Mouse (Mus musculus) E14TG2a.4 (cell line): ENCODE measurements around the gene Taf1.
"Not testable (repeated sequence)": the region's sequence is repeated elsewhere in the genome, so short reads cannot be mapped to it uniquely, and the experiment has no call there.

Experiments used
- H3K27me3 ChIP-seq: 2 replicates; pipeline ENCODE4 v1.6.1; 2014; ENCODE audit warnings: low read length, control low read depth; ENCODE audit not compliant: insufficient read depth
- H3K36me3 ChIP-seq: 2 replicates; pipeline ENCODE4 v1.6.1; 2014; ENCODE audit warnings: low read length, control low read depth; ENCODE audit not compliant: insufficient read depth
- H3K4me1 ChIP-seq: replicated peaks from 2 replicates; pipeline ENCODE4 v1.6.1; 2014; ENCODE audit warnings: low read depth, low read length, control low read depth
- H3K4me3 ChIP-seq: replicated peaks from 2 replicates; pipeline ENCODE4 v1.5.1; 2014; ENCODE audit warnings: mild to moderate bottlenecking, low read length
- H3K9me3 ChIP-seq: 2 replicates; pipeline ENCODE4 v1.6.1; 2014; ENCODE audit warnings: low read length, control low read depth
- CTCF ChIP-seq: conservative IDR thresholded peaks from 2 replicates; pipeline ENCODE4 v1.5.1; 2014; ENCODE audit warnings: low read length
- NANOG ChIP-seq: IDR thresholded peaks from 2 replicates; pipeline ENCODE4 v1.6.1; 2014; ENCODE audit warnings: borderline replicate concordance, low read length, mixed read lengths
- POU5F1 ChIP-seq: IDR thresholded peaks from 2 replicates; pipeline ENCODE4 v1.6.1; 2014; ENCODE audit warnings: low read length, borderline replicate concordance

Gene Taf1

DNA sequence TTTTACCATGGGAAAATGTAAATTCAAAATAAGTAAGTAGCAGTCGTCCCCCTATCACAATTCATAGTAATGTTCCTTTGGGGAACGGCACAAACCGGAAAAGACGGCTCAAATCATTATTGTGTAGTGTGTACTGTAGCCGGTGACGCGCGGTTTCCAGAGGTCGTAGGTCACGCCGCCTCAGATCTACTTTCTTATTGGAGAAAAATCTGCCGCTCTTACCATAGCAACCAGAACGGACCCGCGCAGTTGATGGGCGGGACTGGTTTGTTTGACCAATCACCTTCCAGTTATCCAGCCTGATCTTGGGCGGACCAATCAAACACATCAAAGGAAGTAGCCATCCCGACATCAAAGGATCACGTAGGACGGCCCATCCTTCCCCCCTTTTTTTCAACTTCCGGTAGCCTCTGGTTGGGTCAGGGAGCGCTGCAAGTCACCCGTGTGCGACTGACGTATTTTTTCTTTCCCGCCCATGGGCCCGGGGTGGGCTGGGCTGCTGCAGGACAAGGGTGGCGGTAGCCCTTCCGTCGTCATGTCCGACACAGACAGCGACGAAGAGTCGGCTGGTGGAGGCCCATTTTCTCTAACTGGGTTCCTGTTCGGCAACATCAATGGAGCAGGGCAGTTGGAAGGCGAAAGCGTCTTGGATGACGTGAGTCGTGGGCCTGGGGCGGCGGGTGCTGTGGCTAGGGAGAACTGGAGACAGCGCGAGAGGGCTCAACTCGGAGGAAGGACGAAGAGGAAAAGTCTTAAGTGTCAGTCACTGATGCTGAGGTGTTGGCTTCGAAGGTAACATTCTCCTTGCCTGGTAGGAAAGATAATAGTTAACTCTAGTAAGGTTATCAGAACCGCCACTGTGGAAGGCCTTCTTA is at the start of gene Taf1:
Gene Taf1 (plus strand): TSS at position 388 of the 875 bp plus-strand sequence.
- TF ChIP-seq CTCF (no peak), POU5F1 (no peak), NANOG (no peak)
- H3K36me3 ChIP-seq, result peaks cover 47% of the 10 kb centered on the region
- no peaks in the 10 kb centered on the region for H3K27me3 ChIP-seq
- H3K4me3 ChIP-seq, result peak within 1 kb of the TSS; percentile 84
- no peaks in the 10 kb centered on the region for H3K9me3 ChIP-seq
- peaks cover 12% of the 10 kb centered on the region for H3K4me1 ChIP-seq

DNA sequence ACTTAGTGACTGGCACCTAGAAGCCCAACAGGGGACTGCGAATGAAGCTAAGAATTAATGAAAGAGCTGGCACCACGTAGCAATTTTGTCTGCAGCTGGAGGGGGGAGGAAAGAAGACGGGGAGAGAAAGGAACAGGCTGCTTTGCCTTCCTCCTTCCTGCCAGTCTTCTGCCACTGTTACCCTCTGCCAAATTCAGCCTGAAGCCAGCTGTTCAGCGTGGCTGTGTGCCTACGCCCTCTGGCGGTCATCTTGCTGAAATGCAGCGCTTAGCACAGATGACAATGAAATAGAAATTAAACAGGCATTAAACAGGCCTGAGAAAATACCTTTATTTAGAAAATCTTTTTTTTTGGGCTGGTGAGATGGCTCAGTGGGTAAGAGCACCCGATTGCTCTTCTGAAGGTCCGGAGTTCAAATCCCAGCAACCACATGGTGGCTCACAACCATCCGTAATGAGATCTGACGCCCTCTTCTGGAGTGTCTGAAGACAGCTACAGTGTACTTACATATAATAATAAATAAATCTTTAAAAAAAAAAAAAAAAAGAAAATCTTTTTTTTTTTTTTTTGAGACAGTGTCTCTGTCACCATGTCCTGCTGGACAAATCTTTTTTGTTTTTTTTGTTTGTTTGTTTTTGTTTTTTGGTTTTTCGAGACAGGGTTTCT is 45.9 kb upstream of the Taf1 start:
- peaks cover 25% of the 10 kb centered on the region for H3K4me1 ChIP-seq
- not testable (repeated sequence) for H3K36me3 ChIP-seq, H3K27me3 ChIP-seq, H3K9me3 ChIP-seq, H3K4me3 ChIP-seq
- peak; percentile 80 for TF ChIP-seq CTCF

DNA sequence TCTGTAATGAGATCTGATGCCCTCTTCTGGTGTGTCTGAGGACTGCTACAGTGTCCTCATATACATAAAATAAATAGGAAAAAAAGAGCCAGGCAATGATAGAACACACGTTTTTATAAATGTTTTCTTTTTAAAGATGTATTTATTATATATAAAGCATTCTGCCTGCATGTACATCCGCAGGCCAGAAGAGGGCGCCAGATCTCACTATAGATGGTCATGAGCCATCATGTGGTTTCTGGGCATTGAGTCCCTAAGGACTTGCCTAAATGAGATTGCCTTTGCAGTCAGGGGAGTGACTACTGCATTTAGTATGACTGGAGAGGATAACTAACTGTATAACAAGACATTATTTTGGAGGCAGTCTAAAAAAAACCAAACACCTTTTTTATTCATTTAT is 27.9 kb upstream of the Taf1 start:
- Histone ChIP-seq H3K9me3 (no peaks in the 10 kb centered on the region), H3K27me3 (no peaks in the 10 kb centered on the region), H3K4me1 (peaks cover 3% of the 10 kb centered on the region; the same call in 1 of the 2 replicates), H3K36me3 (no peaks in the 10 kb centered on the region), H3K4me3 (no peak overlapping the region)
- TF ChIP-seq CTCF (peak; percentile 66), POU5F1 (no peak), NANOG (no peak)

DNA sequence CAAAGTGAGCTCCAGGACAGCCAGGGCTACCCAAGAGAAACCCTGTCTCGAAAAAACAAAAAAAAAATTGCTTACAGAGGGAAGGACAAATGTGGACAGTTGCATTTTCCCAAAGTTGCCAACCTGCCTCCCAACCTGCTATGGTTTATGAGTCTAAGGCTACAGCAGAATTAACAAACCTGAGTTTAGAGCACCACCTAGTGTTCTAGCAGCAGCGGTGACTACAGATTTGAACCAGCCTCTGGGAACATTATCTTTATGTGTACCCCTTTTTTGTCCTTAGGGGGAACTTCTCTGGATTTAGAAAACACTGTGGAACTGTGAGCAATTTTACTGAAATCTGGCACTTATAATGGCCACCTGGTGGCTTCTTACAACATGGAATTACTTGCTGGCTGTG is 16.8 kb upstream of the Taf1 start:
- no peak for TF ChIP-seq POU5F1
- TF ChIP-seq CTCF, result peak; percentile 51

DNA sequence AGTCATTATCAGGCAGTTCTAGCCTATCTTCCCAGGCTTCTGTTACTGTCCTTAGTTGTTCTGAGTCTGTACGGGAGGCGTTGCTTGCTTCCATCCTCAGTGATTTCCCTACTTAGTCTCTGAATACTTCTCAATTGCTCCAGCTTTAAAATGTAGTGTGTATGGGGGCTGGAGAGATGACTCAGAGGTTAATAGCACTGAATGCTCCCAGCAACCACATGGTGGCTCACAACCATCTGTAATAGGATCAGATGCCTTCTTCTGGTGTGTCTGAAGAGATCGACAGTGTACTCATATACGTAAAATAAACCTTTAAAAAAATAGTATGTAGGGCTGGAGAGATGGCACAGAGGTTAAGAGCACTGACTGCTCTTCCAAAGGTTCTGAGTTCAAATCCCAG is 14.5 kb upstream of the Taf1 start:
- Histone ChIP-seq H3K36me3 (peaks cover 1% of the 10 kb centered on the region; the same call in 1 of the 2 replicates), H3K27me3 (no peaks in the 10 kb centered on the region), H3K4me1 (peaks cover 11% of the 10 kb centered on the region; the same call in 1 of the 2 replicates), H3K4me3 (no peak overlapping the region), H3K9me3 (no peaks in the 10 kb centered on the region)
- TF ChIP-seq CTCF, result no peak
- no peak for TF ChIP-seq POU5F1
- no peak for TF ChIP-seq NANOG

More for the DNA sequence above, 16.8 kb upstream of the Taf1 start:
- Histone ChIP-seq H3K36me3 (no peaks in the 10 kb centered on the region), H3K9me3 (no peaks in the 10 kb centered on the region), H3K4me1 (peaks cover 11% of the 10 kb centered on the region; the same call in 1 of the 2 replicates), H3K27me3 (no peaks in the 10 kb centered on the region), H3K4me3 (no peak overlapping the region)

DNA sequence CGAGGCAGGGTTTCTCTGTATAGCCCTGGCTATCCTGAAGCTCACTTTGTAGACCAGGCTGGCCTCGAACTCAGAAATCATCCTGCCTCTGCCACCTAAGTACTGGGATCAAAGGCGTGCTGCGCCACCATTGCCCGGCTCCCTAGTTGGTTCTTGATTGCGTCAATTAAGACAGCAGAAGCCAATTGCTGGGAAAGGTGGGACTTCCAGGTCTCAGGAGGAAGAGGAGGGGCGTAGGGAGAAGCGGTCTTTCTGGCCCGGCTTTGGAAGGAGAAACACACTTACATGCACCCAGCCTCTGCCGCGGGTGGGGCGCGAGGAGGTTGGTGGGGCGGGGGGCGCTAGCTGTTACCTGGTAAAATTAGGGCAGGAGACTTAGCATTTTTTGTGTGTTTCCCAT is 10.5 kb upstream of the Taf1 start:
- no peaks in the 10 kb centered on the region for H3K9me3 ChIP-seq
- peaks cover 3% of the 10 kb centered on the region; the same call in 1 of the 2 replicates for H3K36me3 ChIP-seq
- H3K4me3 ChIP-seq, result peak overlapping the region; percentile 86
- peaks cover 29% of the 10 kb centered on the region for H3K4me1 ChIP-seq
- no peak for TF ChIP-seq POU5F1
- TF ChIP-seq NANOG, result no peak
- TF ChIP-seq CTCF, result no peak
- no peaks in the 10 kb centered on the region for H3K27me3 ChIP-seq

DNA sequence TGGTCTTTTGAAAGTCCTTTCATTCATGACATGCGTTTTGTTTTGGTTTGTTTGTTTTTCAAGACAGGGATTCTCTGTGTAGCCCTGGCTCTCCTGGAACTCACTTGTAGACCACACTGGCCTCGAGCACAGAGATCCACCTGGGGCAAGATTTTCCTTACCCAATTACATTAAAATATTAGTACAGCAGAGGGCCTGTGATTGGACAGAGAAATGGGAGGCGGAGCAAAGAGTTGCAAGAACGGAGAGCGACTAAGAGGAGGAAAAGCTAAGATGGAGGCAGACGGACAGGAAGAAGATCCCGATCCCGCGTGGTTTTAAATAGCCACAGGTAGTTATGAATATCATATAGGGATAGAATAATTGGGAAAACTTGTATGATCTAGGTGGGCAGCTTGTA is 5.2 kb upstream of the Taf1 start:
- H3K4me1 ChIP-seq, result peaks cover 20% of the 10 kb centered on the region
- H3K4me3 ChIP-seq, result peak overlapping the region; percentile 84
- H3K9me3 ChIP-seq, result no peaks in the 10 kb centered on the region
- H3K27me3 ChIP-seq, result no peaks in the 10 kb centered on the region
- TF ChIP-seq NANOG (no peak), POU5F1 (no peak), CTCF (no peak)
- peaks cover 18% of the 10 kb centered on the region for H3K36me3 ChIP-seq

DNA sequence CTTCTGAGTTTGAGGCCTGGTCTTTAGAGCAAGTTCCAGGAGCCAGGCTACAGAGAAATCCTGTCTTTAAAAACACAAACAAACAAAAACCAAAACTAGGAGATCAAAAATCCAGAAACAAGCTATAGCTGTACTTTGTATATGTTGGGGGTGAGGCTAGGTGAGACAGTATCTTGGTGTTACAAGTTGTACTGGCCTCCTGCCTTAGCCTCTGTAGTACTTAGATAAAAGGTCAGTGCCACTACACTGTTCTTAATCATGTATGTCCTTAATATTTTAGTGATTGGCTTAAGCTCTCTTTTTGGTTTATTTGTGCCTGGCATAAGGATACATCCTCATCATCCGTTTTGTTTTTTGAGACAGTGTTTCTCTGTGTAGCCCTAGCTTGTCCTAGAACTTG is 52.9 kb downstream of the Taf1 start:
- no peaks in the 10 kb centered on the region for H3K4me1 ChIP-seq
- no peaks in the 10 kb centered on the region for H3K27me3 ChIP-seq
- TF ChIP-seq NANOG (no peak), CTCF (no peak), POU5F1 (no peak)
- H3K4me3 ChIP-seq, result no peak overlapping the region
- H3K9me3 ChIP-seq, result no peaks in the 10 kb centered on the region
- H3K36me3 ChIP-seq, result peaks cover 35% of the 10 kb centered on the region

DNA sequence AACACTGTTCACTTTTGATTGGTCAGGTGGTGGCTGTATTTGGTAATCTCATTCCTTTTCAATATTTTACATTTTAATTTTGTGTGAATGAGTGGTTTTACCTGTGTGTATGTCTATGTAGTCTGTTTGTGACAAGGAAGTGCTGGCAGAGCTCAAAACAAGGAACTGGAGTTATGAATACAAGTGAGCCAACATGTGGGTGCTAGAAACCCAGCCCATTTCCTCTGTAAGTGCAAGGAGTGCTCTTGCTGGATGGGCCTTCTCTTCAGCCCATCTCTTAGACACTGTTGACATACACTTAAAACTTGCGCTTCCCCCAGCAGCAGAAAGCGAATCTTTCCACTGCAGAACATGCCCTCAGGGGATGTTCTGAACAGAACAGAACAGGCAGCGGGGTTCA is 83.6 kb downstream of the Taf1 start:
- TF ChIP-seq POU5F1, result no peak
- no peak for TF ChIP-seq CTCF
- Histone ChIP-seq H3K4me1 (peaks cover under 1% of the 10 kb centered on the region; the same call in 1 of the 2 replicates), H3K9me3 (no peaks in the 10 kb centered on the region), H3K4me3 (no peak overlapping the region), H3K36me3 (no peaks in the 10 kb centered on the region), H3K27me3 (no peaks in the 10 kb centered on the region)
